Mouse (Mus musculus) heart, embryonic 16.5 days (tissue): ENCODE data around the gene Smg9. TPM values are rescaled to one million over a fixed set of nuclear protein-coding genes. Genes with fewer than 3 reads are reported as not detected.

Experiments used
- ATAC-seq: fragments of 200-750 bp; cut with Nextera tagmentation; replicated peaks from 2 replicates; pipeline ENCODE4 v1.8.0; 2017; ENCODE audit warnings: moderate number of reproducible peaks; ENCODE audit not compliant: insufficient read depth, low FRiP score; ENCODE audit errors: extremely low read depth
- H3K27ac ChIP-seq: fragments of 300-500 bp; sonication (generic); 2 replicates; pipeline ENCODE4 v1.5.1; 2014; ENCODE audit warnings: mild to moderate bottlenecking, low read length, control low read depth, moderate library complexity
- H3K27me3 ChIP-seq: fragments of 300-500 bp; sonication (generic); 2 replicates; pipeline ENCODE4 v1.6.1; 2014; ENCODE audit warnings: low read length, mixed read lengths; ENCODE audit not compliant: control insufficient read depth, insufficient read depth
- H3K36me3 ChIP-seq: fragments of 300-500 bp; sonication (generic); 2 replicates; pipeline ENCODE4 v1.6.1; 2014; ENCODE audit not compliant: control insufficient read depth, insufficient read depth
- H3K4me1 ChIP-seq: fragments of 300-500 bp; sonication (generic); 2 replicates; pipeline ENCODE4 v1.6.1; 2014; ENCODE audit warnings: low read length, mixed read lengths; ENCODE audit not compliant: control insufficient read depth, insufficient read depth
- H3K4me2 ChIP-seq: fragments of 300-500 bp; sonication (generic); 2 replicates; pipeline ENCODE4 v1.6.1; 2014; ENCODE audit warnings: low read depth, mild to moderate bottlenecking, control low read depth, low read length
- H3K4me3 ChIP-seq: fragments of 300-500 bp; sonication (generic); 2 replicates; pipeline ENCODE4 v1.5.1; 2014; ENCODE audit warnings: mild to moderate bottlenecking, control low read depth, low read length
- H3K9ac ChIP-seq: fragments of 300-500 bp; sonication (generic); 2 replicates; pipeline ENCODE4 v1.6.1; 2014; ENCODE audit warnings: low read length, control low read depth
- H3K9me3 ChIP-seq: fragments of 300-500 bp; sonication (generic); replicated peaks from 2 replicates; pipeline ENCODE4 v1.6.1; 2016; ENCODE audit warnings: low read length; ENCODE audit not compliant: control insufficient read depth
- WGBS: fragments of 180-500 bp; shearing (Covaris S2); extraction: QIAGEN DNeasy Blood & Tissue Kit; methylation state at CpG from one replicate; pipeline ENCODE4 v1.1.7; 2014; 5-methylcytosine and 5-hydroxymethylcytosine counted together
- polyA plus RNA-seq: library from polyadenylated mRNA; unstranded; fragments of >200 nt; fragmentation: Nextera tagmentation; extraction: Ambion mirVana; gene quantifications from 2 replicates; pipeline ENCODE4 v1.2.1, GENCODE M21; 2015

Smg9 gene
- polyA plus RNA-seq, 1 experiment from 2014 or later, result 20.5 TPM

DNA sequence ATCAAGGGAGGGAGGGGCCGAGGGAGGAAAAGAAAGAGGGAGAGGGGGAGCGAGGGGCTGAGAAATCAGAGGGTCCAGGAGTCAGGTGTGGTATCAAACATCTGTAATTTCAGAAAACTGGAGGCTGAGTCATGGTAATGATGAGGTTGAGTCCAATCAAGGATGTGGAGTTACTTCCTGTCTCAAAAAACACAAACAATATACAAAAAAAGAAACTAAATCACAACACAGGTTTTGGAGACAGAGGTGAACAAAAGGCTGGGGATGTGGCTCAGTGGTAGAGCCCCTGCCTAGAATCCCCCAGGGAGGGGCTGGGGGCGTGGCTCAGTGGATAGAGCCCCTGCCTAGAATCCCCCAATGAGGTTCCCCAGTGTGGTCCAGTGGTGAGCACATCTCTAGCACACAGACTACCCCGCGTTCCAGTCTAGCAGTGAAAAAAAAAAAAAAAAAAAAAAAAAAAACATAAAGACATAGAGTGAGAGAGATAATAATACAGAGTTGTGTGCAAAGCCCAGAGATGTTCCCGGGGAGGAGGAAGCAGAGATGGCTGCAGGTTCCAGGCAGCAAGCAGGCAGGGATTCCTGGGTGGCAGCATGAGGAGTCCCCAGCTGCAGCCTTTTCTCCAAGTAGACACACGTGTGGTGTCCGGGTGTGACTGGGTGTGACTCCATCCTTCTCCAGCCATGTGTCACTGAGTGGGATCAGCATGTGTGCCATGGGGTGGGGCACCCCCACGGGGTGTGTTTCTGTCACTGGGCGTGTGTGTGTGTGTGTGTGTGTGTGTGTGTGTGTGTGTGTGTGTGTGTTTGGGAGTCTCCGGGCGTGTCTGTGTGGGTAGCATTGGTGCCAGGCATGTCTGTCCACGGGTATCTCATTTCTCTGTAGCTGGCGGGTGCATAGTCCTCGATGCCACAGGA lies 32.4 kb upstream of the Smg9 start:
- Histone ChIP-seq H3K9me3 (no peaks in the 10 kb centered on the region), H3K27ac (no peak overlapping the region), H3K36me3 (no peaks in the 10 kb centered on the region), H3K9ac (no peak overlapping the region), H3K4me3 (no peak overlapping the region), H3K4me2 (no peak overlapping the region), H3K27me3 (0 out of 2 replicates have a peak, but pooled peaks cover 2% of the 10 kb centered on the region), H3K4me1 (no peaks in the 10 kb centered on the region)
- no peak for ATAC-seq
- 67% methylated on average over 15 of the region's 15 CpGs for WGBS

GRCm38 (mm10) chr7:24368226-24368625 lies 31.2 kb upstream of the Smg9 start:
- Histone ChIP-seq H3K9ac (no peak overlapping the region), H3K4me1 (0 out of 2 replicates have a peak, but pooled peaks cover 2% of the 10 kb centered on the region), H3K27me3 (0 out of 2 replicates have a peak, but pooled peaks cover 2% of the 10 kb centered on the region), H3K4me2 (no peak overlapping the region), H3K36me3 (no peaks in the 10 kb centered on the region), H3K9me3 (no peaks in the 10 kb centered on the region), H3K27ac (no peak overlapping the region), H3K4me3 (no peak overlapping the region)
- no peak for ATAC-seq
- 59% methylated on average over 4 of the region's 4 CpGs for WGBS

DNA sequence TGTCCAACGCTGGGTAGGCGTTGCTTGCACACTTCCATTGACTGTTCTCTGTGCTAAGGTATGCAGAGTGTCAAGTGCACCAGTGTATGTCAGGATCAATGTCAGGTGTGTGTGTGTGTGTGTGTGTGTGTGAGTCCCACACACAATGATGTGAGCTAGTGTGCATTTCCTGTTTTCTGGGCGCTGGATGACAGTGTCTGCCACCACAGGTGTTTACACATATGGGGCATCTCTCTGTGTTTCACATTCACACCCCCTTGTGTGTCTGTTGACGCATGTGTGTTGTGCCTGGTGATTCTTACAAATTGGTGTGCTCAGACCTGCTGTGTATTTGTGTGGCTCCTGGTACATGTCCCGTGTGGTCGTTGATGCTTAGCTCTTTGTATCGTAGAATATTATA lies 30.5 kb upstream of the Smg9 start:
- H3K4me2 ChIP-seq, result no peak overlapping the region
- H3K9me3 ChIP-seq, result no peaks in the 10 kb centered on the region
- no peak overlapping the region for H3K27ac ChIP-seq
- 0 out of 2 replicates have a peak, but pooled peaks cover 2% of the 10 kb centered on the region for H3K27me3 ChIP-seq
- no peak for ATAC-seq
- no peak overlapping the region for H3K4me3 ChIP-seq
- no peaks in the 10 kb centered on the region for H3K36me3 ChIP-seq
- 83% methylated on average over 7 of the region's 7 CpGs for WGBS
- peaks cover 6% of the 10 kb centered on the region for H3K4me1 ChIP-seq
- no peak overlapping the region for H3K9ac ChIP-seq

DNA sequence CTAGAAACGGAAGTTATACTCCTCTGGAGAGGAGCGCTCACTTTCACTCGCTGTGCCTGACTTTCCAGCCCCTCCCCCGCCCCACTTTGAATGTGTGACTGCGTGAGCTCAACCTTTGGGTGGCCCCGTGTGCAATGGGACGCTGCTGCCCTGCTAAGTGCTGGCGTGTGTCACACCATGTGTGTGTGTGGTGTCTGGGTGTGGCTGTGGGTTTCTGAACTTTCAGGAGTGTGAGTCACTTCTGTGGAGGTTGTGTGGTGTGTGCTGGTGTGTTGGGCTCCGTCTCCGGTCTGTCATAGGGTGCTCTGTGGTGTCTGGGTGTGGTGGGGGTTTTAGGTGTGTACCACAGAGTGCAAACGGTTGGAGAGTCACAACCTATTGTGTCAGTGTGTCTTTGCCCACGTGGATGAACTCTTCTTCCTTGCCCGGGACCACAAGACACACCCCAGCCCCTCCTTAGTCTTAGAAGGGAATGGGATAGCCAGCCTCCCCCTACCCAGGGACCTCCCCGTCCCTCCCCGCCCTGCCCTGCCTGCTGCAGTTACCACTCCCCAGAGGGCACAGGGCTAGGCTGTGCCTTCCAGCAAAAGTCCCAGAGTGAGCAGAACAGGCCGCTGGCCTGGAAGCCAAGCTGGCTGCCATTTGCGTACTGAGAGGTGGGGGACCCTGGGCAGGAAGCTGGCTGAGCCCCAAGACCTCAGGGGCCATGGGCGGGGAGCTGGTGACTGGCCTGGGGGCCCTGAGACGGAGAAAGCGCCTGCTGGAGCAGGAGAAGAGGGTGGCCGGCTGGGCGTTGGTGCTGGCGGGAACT lies 29.5 kb upstream of the Smg9 start, which contains the start of gene Kcnn4:
TSS of gene Kcnn4 (plus strand) at position 533 of the 811 bp plus-strand sequence.
- H3K36me3 ChIP-seq, result no peaks in the 10 kb centered on the region
- 0 out of 2 replicates have a peak, but pooled peaks cover 2% of the 10 kb centered on the region for H3K27me3 ChIP-seq
- 31% methylated on average over 23 of the region's 23 CpGs for WGBS
- H3K4me1 ChIP-seq, result peaks cover 8% of the 10 kb centered on the region
- ATAC-seq, result peak; percentile 41; the same call in 1 of the 2 replicates
- peak within 1 kb of the TSS; percentile 37; the same call in 1 of the 2 replicates for H3K4me2 ChIP-seq
- peak within 1 kb of the TSS; percentile 45 for H3K4me3 ChIP-seq
- H3K27ac ChIP-seq, result peak within 1 kb of the TSS; percentile 62; the same call in 1 of the 2 replicates
- no peaks in the 10 kb centered on the region for H3K9me3 ChIP-seq
- H3K9ac ChIP-seq, result peak within 1 kb of the TSS; percentile 61

GRCm38 (mm10) chr7:24371012-24371808 lies 28.2 kb upstream of the Smg9 start:
- Histone ChIP-seq H3K9me3 (no peaks in the 10 kb centered on the region), H3K4me3 (peak overlapping the region; percentile 45), H3K4me2 (peak overlapping the region; percentile 37), H3K27me3 (0 out of 2 replicates have a peak, but pooled peaks cover 2% of the 10 kb centered on the region), H3K27ac (no peak overlapping the region; the same call in 1 of the 2 replicates), H3K4me1 (peaks cover 8% of the 10 kb centered on the region), H3K9ac (peak overlapping the region; percentile 61), H3K36me3 (no peaks in the 10 kb centered on the region)
- no peak for ATAC-seq
- WGBS, result 52% methylated on average over 7 of the region's 7 CpGs

DNA sequence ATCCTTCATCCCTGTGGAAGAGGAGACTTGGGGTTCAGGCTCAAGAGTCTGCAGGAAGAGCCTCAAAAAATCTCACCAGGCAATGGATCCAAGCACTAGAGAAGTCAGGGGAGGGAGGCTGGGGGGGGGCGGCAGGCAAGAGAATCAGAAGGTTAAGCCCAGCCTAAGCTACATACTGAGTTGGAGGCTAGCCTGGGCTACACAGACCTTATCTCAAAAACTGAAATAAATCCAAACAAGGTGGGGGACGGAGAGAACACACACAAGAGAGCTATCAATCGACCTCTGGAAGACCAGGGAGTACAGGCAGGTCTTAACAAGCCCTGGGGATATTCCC lies 27.6 kb upstream of the Smg9 start:
- peak overlapping the region; percentile 37 for H3K4me2 ChIP-seq

DNA sequence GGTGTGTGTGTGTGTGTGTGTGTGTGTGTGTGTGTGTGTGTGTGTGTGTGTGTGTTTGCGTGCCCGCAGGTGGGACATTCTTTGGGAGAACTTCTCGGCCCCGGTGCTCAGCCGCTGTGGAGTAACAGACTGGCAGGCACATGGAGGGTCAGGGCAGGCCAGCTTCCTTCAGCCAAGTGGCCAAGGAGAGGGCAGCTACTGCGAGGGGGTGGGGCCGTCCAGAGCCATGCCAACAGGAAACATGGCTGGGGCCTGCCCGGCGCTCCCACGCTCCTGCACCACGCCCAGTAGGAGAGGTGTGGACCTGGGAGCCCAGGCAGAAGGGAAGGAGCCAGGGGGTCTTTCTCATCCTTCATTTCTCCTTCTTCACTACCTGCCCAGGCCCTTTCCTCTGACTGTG lies 27.1 kb upstream of the Smg9 start:
- Histone ChIP-seq H3K4me3 (peak overlapping the region; percentile 27), H3K27ac (peak overlapping the region; percentile 45), H3K4me1 (peaks cover 13% of the 10 kb centered on the region), H3K27me3 (peaks cover 2% of the 10 kb centered on the region; the same call in 1 of the 2 replicates), H3K36me3 (no peaks in the 10 kb centered on the region), H3K9me3 (no peaks in the 10 kb centered on the region), H3K9ac (peak overlapping the region; percentile 38; the same call in 1 of the 2 replicates), H3K4me2 (peak overlapping the region; percentile 14; the same call in 1 of the 2 replicates)
- ATAC-seq, result no peak
- 59% methylated on average over 9 of the region's 11 CpGs for WGBS

More for the DNA sequence above, 27.6 kb upstream of the Smg9 start:
- Histone ChIP-seq H3K36me3 (no peaks in the 10 kb centered on the region), H3K9me3 (no peaks in the 10 kb centered on the region), H3K9ac (no peak overlapping the region), H3K27ac (no peak overlapping the region; the same call in 1 of the 2 replicates), H3K4me3 (peak overlapping the region; percentile 45), H3K27me3 (0 out of 2 replicates have a peak, but pooled peaks cover 2% of the 10 kb centered on the region), H3K4me1 (peaks cover 9% of the 10 kb centered on the region)
- 47% methylated on average over 3 of the region's 3 CpGs for WGBS
- ATAC-seq, result no peak

DNA sequence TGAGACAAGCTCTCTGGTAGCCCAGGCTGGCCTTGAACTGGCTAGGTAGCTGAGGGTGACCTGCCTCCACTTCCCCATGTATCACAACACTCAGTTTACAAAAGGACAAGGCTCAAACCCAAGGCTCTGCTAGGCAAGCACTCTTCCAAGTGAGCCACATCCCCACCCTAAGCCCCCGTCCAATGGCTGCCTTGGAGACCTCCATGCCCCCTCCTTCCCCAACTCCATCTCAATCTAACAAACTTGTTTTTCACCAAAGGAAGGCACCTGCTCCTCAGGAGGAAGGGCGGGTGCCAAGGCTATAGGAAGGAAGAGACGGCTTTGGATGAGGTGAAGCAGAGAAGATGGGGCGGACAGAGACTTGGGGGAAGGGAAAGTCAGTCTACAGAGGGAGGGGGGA lies 26.6 kb upstream of the Smg9 start:
- Histone ChIP-seq H3K27me3 (peaks cover 2% of the 10 kb centered on the region; the same call in 1 of the 2 replicates), H3K4me3 (no peak overlapping the region; the same call in 1 of the 2 replicates), H3K9me3 (no peaks in the 10 kb centered on the region), H3K27ac (peak overlapping the region; percentile 45), H3K9ac (no peak overlapping the region), H3K36me3 (no peaks in the 10 kb centered on the region), H3K4me1 (peaks cover 15% of the 10 kb centered on the region), H3K4me2 (peak overlapping the region; percentile 14; the same call in 1 of the 2 replicates)
- WGBS, result 56% methylated on average over 4 of the region's 4 CpGs
- ATAC-seq, result no peak
